Mouse (Mus musculus): ENCODE measurements at regions not wholly inside any gene's neighbourhood (a gene's known extent, or its start where the extent isn't known, plus 50 kb on each side); places are given as distances from the start of the nearest gene placed in this dataset.

- TF ChIP-seq POLR2A (IDR thresholded peaks at IDR 0.05; ENCODE audit: borderline replicate concordance, extremely low read depth, insufficient read depth, insufficient read length, poor library complexity, severe bottlenecking) (no peak), CTCF (IDR thresholded peaks at IDR 0.05; ENCODE audit: borderline replicate concordance, extremely low read depth, insufficient read depth, insufficient read length) (no peak)
These were observed 631.6 kb upstream of the Gm10131 start for GRCm38 (mm10) chr8:34743137-34743536.

Data from brain, embryonic 14.5 days (tissue).